Mouse (Mus musculus): ENCODE measurements around the gene Lamtor3. TPM values are rescaled to one million over a fixed set of nuclear protein-coding genes. Genes with fewer than 3 reads are reported as not detected.
"Not testable (repeated sequence)": the region's sequence is repeated elsewhere in the genome, so short reads cannot be mapped to it uniquely, and the experiment has no call there.

Gene Lamtor3
- polyA plus RNA-seq, 1 experiment from 2014 or later = 126 TPM

DNA sequence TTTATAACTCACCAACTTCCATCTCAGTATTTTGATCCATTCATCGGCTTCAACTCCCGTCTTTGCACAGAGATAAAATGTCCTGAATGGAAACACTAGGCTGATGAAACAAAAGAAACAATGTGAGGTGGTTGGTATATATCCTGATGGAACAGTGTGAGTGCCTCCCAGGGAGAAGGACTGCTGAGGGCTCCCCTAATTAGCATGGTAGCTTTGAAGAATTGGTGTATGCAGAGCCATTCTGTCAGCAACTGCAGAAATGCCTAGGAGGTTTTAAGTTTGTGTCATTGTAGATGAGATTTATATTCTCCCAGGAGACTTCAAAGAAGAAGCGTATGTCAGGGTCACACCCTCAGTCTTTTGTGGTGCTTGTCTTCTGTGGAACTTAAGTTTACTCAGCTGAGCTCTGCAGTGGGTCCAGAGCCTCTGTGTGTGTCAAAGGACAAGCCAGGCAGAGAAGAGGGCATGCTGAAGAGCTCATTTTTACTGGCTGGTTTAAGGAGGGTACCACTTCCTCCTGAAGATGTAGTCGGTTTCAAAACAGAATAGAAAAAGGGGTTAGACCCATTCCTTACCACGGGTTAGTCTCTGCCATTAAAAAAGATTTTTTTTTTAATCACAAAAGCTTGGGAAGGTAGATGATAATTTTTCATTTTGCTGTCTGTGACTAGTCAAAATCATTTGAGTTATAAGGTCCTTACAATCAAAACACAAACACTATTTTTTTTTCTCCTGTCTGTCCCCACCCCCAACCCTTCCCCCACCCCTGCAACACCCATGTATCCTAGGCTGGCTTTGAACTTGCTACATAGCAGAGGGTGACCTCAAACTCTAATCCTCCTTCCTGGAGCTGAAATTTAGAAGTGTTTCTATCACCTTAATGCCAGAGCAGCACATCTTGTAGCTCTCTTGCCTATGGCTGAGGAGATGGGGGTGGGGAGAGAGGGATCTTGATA lies 17.5 kb downstream of the Lamtor3 start:
- no peak overlapping the region for H3K27ac ChIP-seq (replicated peaks)
- H3K36me3 ChIP-seq = 0 out of 2 replicates have a peak, but pooled peaks cover 6% of the 10 kb centered on the region
- WGBS = 30% methylated on average over 5 of the region's 5 CpGs
- H3K9ac ChIP-seq = no peak overlapping the region
- no peak overlapping the region for H3K4me3 ChIP-seq
- no peak overlapping the region for H3K4me2 ChIP-seq
- H3K27me3 ChIP-seq = no peaks in the 10 kb centered on the region
- no peaks in the 10 kb centered on the region for H3K4me1 ChIP-seq (replicated peaks)
- no peaks in the 10 kb centered on the region for H3K9me3 ChIP-seq
- no peak for ATAC-seq (ENCODE audit: low FRiP score, low read depth)

- Histone ChIP-seq H3K27me3 (no peaks in the 10 kb centered on the region), H3K4me2 (no peak overlapping the region), H3K4me3 (no peak overlapping the region), H3K36me3 (0 out of 2 replicates have a peak, but pooled peaks cover under 1% of the 10 kb centered on the region), H3K4me1 (replicated peaks) (no peaks in the 10 kb centered on the region), H3K9me3 (no peaks in the 10 kb centered on the region), H3K9ac (no peak overlapping the region), H3K27ac (replicated peaks) (no peak overlapping the region)
- ATAC-seq (ENCODE audit: low FRiP score, low read depth) = no peak
- 41% methylated on average over 6 of the region's 6 CpGs for WGBS
Measured at GRCm38 (mm10) chr3:137936541-137936940, 18.2 kb downstream of the Lamtor3 start.

- Histone ChIP-seq H3K27ac (replicated peaks) (no peak overlapping the region), H3K9ac (no peak overlapping the region), H3K27me3 (no peaks in the 10 kb centered on the region), H3K4me2 (peak overlapping the region; percentile 11; the same call in 1 of the 2 replicates), H3K36me3 (no peaks in the 10 kb centered on the region), H3K4me1 (replicated peaks) (no peaks in the 10 kb centered on the region), H3K9me3 (no peaks in the 10 kb centered on the region), H3K4me3 (0 out of 2 replicates have a peak overlapping the region, but pooled peaks have one; percentile 1)
- peak; percentile 74; the same call in 1 of the 2 replicates for ATAC-seq (ENCODE audit: low FRiP score, low read depth)
- WGBS = 47% methylated on average over 6 of the region's 6 CpGs
Measured at GRCm38 (mm10) chr3:137938608-137939007, 20.3 kb downstream of the Lamtor3 start.

- Histone ChIP-seq H3K4me2 (no peak overlapping the region), H3K9me3 (no peaks in the 10 kb centered on the region), H3K27me3 (no peaks in the 10 kb centered on the region), H3K4me3 (no peak overlapping the region), H3K4me1 (replicated peaks) (no peaks in the 10 kb centered on the region), H3K9ac (no peak overlapping the region), H3K36me3 (no peaks in the 10 kb centered on the region), H3K27ac (replicated peaks) (no peak overlapping the region)
- 73% methylated on average over 4 of the region's 4 CpGs for WGBS
- ATAC-seq (ENCODE audit: low FRiP score, low read depth) = no peak
Measured at GRCm38 (mm10) chr3:137940757-137941156, 22.5 kb downstream of the Lamtor3 start.

DNA sequence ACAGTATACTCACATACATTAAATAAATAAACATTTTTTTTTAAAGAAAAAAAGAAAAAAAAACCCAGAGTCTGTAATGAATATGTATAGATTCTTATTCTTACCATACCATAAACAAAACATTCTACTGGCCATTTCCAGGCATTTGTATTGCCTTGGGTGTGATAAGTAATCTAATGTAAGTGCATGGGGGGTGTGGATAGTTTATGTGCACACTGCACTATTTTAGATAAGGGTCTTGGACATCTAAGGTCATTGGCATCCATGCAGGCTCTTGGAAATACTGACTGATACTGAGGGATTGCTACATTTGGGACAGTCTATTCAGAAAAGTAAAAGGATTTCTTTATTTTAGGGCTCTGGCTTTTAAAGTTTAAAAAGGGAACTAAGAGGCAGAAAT lies 23.2 kb downstream of the Lamtor3 start:
- Histone ChIP-seq H3K27ac (replicated peaks) (no peak overlapping the region), H3K27me3 (no peaks in the 10 kb centered on the region), H3K4me1 (replicated peaks) (no peaks in the 10 kb centered on the region), H3K36me3 (no peaks in the 10 kb centered on the region), H3K4me3 (no peak overlapping the region), H3K9ac (no peak overlapping the region), H3K9me3 (no peaks in the 10 kb centered on the region), H3K4me2 (no peak overlapping the region)
- no peak for ATAC-seq (ENCODE audit: low FRiP score, low read depth)

DNA sequence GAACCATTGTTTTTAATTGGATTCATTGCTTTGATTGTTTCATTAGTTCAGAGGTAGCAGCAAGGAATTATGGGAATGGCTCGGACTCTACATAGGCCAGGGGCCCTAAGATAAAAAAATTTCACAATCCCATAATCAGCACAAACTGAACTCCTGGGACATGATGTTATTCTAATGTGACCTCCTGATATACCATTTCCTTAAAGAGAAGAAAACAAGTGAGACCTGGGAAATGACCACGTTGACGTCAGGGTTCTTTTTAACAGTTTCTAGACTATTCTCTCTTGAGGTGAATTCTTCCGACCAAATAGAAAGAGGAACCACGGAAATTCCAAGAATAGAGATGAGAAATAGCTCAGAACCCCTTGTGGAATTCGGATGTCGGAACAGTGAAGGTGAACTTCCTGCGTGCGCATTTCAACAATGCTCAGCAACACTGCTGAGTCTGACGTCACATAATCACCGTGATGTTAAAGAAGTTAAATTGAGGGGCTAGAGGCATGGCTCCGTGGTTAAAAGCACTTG lies 23.9 kb downstream of the Lamtor3 start:
- no peak for ATAC-seq (ENCODE audit: low FRiP score, low read depth)
- no peak overlapping the region for H3K9ac ChIP-seq
- H3K27ac ChIP-seq (replicated peaks) = no peak overlapping the region
- no peaks in the 10 kb centered on the region for H3K36me3 ChIP-seq
- 89% methylated on average over 12 of the region's 12 CpGs for WGBS
- H3K4me2 ChIP-seq = no peak overlapping the region
- H3K9me3 ChIP-seq = no peaks in the 10 kb centered on the region
- no peaks in the 10 kb centered on the region for H3K27me3 ChIP-seq
- no peaks in the 10 kb centered on the region for H3K4me1 ChIP-seq (replicated peaks)
- H3K4me3 ChIP-seq = no peak overlapping the region

DNA sequence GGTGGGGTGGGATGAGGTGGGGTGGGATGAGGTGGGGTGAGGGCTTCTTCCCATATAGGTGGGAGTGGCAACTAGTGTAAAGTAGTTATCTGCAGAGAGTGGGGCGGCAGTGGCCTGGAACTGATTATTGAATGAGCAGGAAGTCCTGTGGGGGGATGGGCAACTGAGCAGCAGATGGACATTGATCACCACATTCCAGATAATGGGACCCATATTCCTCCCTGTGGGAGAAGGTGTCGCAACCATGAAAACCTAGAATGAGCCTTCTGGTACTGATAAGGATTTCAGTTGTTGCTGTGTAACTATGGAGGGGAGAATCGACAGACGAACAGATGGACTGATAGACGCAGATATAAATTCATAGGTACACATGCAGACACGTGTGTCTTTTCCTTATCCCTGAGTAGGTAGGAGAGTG lies 25.4 kb downstream of the Lamtor3 start:
- Histone ChIP-seq H3K4me2 (no peak overlapping the region), H3K4me3 (no peak overlapping the region), H3K4me1 (replicated peaks) (no peaks in the 10 kb centered on the region), H3K9me3 (no peaks in the 10 kb centered on the region), H3K9ac (no peak overlapping the region), H3K27ac (replicated peaks) (no peak overlapping the region), H3K27me3 (no peaks in the 10 kb centered on the region), H3K36me3 (no peaks in the 10 kb centered on the region)
- ATAC-seq (ENCODE audit: low FRiP score, low read depth) = no peak
- WGBS = 92% methylated on average over 6 of the region's 6 CpGs

GRCm38 (mm10) chr3:137946827-137947226 lies 28.5 kb downstream of the Lamtor3 start:
- no peaks in the 10 kb centered on the region for H3K36me3 ChIP-seq
- H3K4me3 ChIP-seq = no peak overlapping the region
- H3K27ac ChIP-seq (replicated peaks) = no peak overlapping the region
- H3K9me3 ChIP-seq = no peaks in the 10 kb centered on the region
- H3K4me2 ChIP-seq = no peak overlapping the region
- no peaks in the 10 kb centered on the region for H3K27me3 ChIP-seq
- H3K4me1 ChIP-seq (replicated peaks) = peaks cover 2% of the 10 kb centered on the region
- 91% methylated on average over 3 of the region's 3 CpGs for WGBS
- no peak for ATAC-seq (ENCODE audit: low FRiP score, low read depth)
- no peak overlapping the region for H3K9ac ChIP-seq

DNA sequence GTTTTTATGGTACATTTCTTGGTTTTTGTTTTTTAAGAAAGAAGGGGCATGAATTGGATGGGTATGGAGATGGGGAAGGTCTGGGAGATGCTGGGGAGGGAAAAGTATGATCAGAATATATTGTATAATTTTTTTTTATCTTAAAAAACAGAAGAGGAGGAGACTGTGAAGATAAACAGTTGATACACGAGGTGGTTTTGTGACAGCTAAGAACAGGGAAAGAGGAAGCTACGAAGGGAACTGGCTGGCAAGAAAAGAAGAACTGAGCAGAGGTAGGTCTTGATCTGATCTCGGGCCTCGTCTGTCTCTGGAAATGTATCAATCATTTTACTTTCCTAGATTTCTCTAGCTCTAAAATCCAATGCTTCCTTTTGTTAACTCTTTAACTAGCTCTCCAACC lies 29.2 kb downstream of the Lamtor3 start:
- H3K4me1 ChIP-seq (replicated peaks) = peaks cover 9% of the 10 kb centered on the region
- no peak overlapping the region for H3K4me3 ChIP-seq
- 85% methylated on average over 4 of the region's 4 CpGs for WGBS
- no peak overlapping the region for H3K27ac ChIP-seq (replicated peaks)
- no peaks in the 10 kb centered on the region for H3K36me3 ChIP-seq
- no peaks in the 10 kb centered on the region for H3K27me3 ChIP-seq
- ATAC-seq (ENCODE audit: low FRiP score, low read depth) = no peak
- H3K9ac ChIP-seq = no peak overlapping the region
- H3K9me3 ChIP-seq = no peaks in the 10 kb centered on the region
- no peak overlapping the region for H3K4me2 ChIP-seq

DNA sequence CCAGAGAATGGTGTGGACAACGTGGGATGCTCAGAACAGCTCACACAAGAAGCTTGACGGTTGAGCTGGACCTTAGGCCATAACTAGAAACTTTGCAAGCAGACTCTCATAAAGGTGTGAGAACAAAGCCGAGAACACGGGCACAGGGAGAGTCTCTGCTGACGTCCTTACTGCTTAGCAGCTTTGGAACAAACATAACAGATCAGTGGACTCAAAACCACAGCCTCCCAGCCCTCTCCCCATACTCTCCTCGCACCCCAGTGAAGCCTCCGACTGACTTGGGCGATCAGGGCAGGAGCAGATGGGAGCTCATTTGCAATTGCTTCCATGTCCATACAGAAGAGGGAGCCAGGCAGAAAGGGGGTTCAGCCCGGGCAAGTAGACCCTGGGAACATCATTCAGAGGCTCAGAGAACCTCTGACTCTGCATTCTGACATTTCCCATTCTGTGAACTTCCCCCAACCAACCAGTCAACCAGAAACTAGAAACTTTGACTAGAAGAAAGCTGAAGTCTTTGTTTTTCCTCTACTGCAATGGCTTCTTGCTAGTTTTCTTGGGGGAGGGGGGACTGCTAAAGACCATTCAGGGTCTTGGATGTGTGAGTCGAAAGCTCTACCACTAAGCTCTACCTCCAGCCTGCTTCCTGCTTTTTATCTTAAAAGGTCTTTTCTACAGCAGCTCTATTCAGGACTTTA lies 32.0 kb downstream of the Lamtor3 start:
- H3K4me1 ChIP-seq (replicated peaks) = peaks cover 19% of the 10 kb centered on the region

GRCm38 (mm10) chr3:137951302-137951701 lies 33.0 kb downstream of the Lamtor3 start:
- not testable (repeated sequence) for ATAC-seq (ENCODE audit: low FRiP score, low read depth); H3K27me3 ChIP-seq; H3K9me3 ChIP-seq; H3K9ac ChIP-seq; H3K36me3 ChIP-seq; H3K4me3 ChIP-seq; H3K27ac ChIP-seq (replicated peaks); H3K4me2 ChIP-seq
- WGBS = 93% methylated on average over 3 of the region's 3 CpGs
- peaks cover 19% of the 10 kb centered on the region for H3K4me1 ChIP-seq (replicated peaks)

More for the DNA sequence above, 32.0 kb downstream of the Lamtor3 start:
- ATAC-seq (ENCODE audit: low FRiP score, low read depth) = no peak
- Histone ChIP-seq H3K9ac (no peak overlapping the region), H3K27ac (replicated peaks) (no peak overlapping the region), H3K4me3 (no peak overlapping the region), H3K36me3 (no peaks in the 10 kb centered on the region), H3K4me2 (no peak overlapping the region), H3K27me3 (no peaks in the 10 kb centered on the region), H3K9me3 (no peaks in the 10 kb centered on the region)
- 85% methylated on average over 10 of the region's 10 CpGs for WGBS

GRCm38 (mm10) chr3:137951819-137952218 lies 33.5 kb downstream of the Lamtor3 start:
- peaks cover 19% of the 10 kb centered on the region for H3K4me1 ChIP-seq (replicated peaks)
- H3K9me3 ChIP-seq = no peaks in the 10 kb centered on the region
- no peak overlapping the region for H3K9ac ChIP-seq
- no peaks in the 10 kb centered on the region for H3K27me3 ChIP-seq
- no peak overlapping the region for H3K4me2 ChIP-seq
- peak overlapping the region; percentile 67; the same call in 1 of the 2 replicates for H3K27ac ChIP-seq (replicated peaks)
- ATAC-seq (ENCODE audit: low FRiP score, low read depth) = 0 out of 2 replicates have a peak, but pooled peaks have one; percentile 20
- H3K4me3 ChIP-seq = no peak overlapping the region
- no peaks in the 10 kb centered on the region for H3K36me3 ChIP-seq
- WGBS = 34% methylated on average over 7 of the region's 7 CpGs
